Mouse (Mus musculus) MEL (cell line): ENCODE data around the gene Gm13889.

Experiments
- CHD2 ChIP-seq: IDR thresholded peaks from 2 replicates; pipeline ENCODE4 v1.6.1; 2011; ENCODE audit warnings: low read length, improper control_type of control experiment
- CTCF ChIP-seq, 3 experiments: IDR thresholded peaks in 2 of 3; conservative IDR thresholded peaks in 1 of 3; 2 replicates each; pipeline ENCODE4 v1.5.1; 2011 to 2012; ENCODE audit warnings: low read length in 3 of 3, low read depth in 2 of 3, mild to moderate bottlenecking in 2 of 3, improper control_type of control experiment in 1 of 3, inconsistent platforms in 1 of 3, mixed read lengths in 1 of 3, moderate library complexity in 1 of 3; ENCODE audit not compliant: control insufficient read depth in 1 of 3, insufficient read depth in 1 of 3, poor library complexity in 1 of 3, severe bottlenecking in 1 of 3
- E2F4 ChIP-seq: IDR thresholded peaks from 2 replicates; pipeline ENCODE4 v1.6.1; 2011; ENCODE audit warnings: low read depth, low read length, improper control_type of control experiment, borderline replicate concordance
- ELF1 ChIP-seq: IDR thresholded peaks from 2 replicates; pipeline ENCODE4 v1.6.1; 2014; ENCODE audit warnings: low read depth, mild to moderate bottlenecking, inconsistent platforms, low read length, improper control_type of control experiment, moderate library complexity
- EP300 ChIP-seq, 2 experiments: IDR thresholded peaks; 2 replicates each; pipeline ENCODE4 v1.6.1; 2011; ENCODE audit warnings: improper control_type of control experiment in 2 of 2, low read length in 2 of 2, low read depth in 1 of 2, mild to moderate bottlenecking in 1 of 2
- HCFC1 ChIP-seq: IDR thresholded peaks from 2 replicates; pipeline ENCODE4 v1.6.1; 2012; ENCODE audit warnings: low read depth, mild to moderate bottlenecking, inconsistent platforms, low read length, improper control_type of control experiment, moderate library complexity
- MYC ChIP-seq: IDR thresholded peaks from 2 replicates; pipeline ENCODE4 v1.6.1; 2011; ENCODE audit warnings: low read depth, mild to moderate bottlenecking, low read length, improper control_type of control experiment, moderate library complexity
- POLR2A ChIP-seq, 2 experiments: IDR thresholded peaks; 2 replicates each; pipeline ENCODE4 v1.6.1; 2011 to 2012; ENCODE audit warnings: low read length in 2 of 2, mild to moderate bottlenecking in 2 of 2, control low read depth in 1 of 2, improper control_type of control experiment in 1 of 2, low read depth in 1 of 2, moderate library complexity in 1 of 2; ENCODE audit not compliant: control insufficient read depth in 1 of 2, insufficient read depth in 1 of 2, poor library complexity in 1 of 2
- SMC3 ChIP-seq: IDR thresholded peaks from 2 replicates; pipeline ENCODE4 v1.6.1; 2011; ENCODE audit warnings: low read depth, low read length, improper control_type of control experiment
- TBP ChIP-seq: IDR thresholded peaks from 2 replicates; pipeline ENCODE4 v1.8.0; 2011; ENCODE audit warnings: low read depth, low read length, improper control_type of control experiment
- TCF12 ChIP-seq: IDR thresholded peaks from 2 replicates; pipeline ENCODE4 v1.6.1; 2014; ENCODE audit warnings: low read depth, mild to moderate bottlenecking, inconsistent platforms, low read length, improper control_type of control experiment, moderate library complexity
- ZMIZ1 ChIP-seq: IDR thresholded peaks from 2 replicates; pipeline ENCODE4 v1.6.1; 2012; ENCODE audit warnings: low read depth, mild to moderate bottlenecking, inconsistent platforms, low read length, improper control_type of control experiment, moderate library complexity

- TF ChIP-seq CTCF (IDR thresholded peaks at IDR 0.05 in 2 of 3, conservative IDR thresholded peaks at IDR 0.05 in 1 of 3; ENCODE audit: control insufficient read depth in 1 of 3, insufficient read depth in 1 of 3, low read depth in 2 of 3, low read length in 3 of 3, poor library complexity in 1 of 3, severe bottlenecking in 1 of 3) (no peak), SMC3 (no peak), TCF12 (no peak), POLR2A (IDR thresholded peaks at IDR 0.05; ENCODE audit: control insufficient read depth in 1 of 2, insufficient read depth in 1 of 2, low read depth in 1 of 2, low read length in 2 of 2, poor library complexity in 1 of 2) (no peak), TBP (no peak), HCFC1 (no peak), E2F4 (no peak), ELF1 (no peak), ZMIZ1 (no peak), EP300 (IDR thresholded peaks at IDR 0.05; ENCODE audit: low read depth in 1 of 2, low read length in 2 of 2) (no peak), CHD2 (no peak), MYC (no peak)
Observed at GRCm38 (mm10) chr2:93938534-93938933, 18.5 kb downstream of the Gm13889 start.
